Mouse (Mus musculus) mammary gland, adult 2 months (tissue): Measurements from ENCODE around the gene Pbp2. TPM values are rescaled to one million over a fixed set of nuclear protein-coding genes. Genes with fewer than 3 reads are reported as not detected.

ENCODE experiments used
- polyA plus RNA-seq: library from polyadenylated mRNA; depleted of rRNA; stranded (reverse); fragments of >200 nt; gene quantifications from 2 replicates; pipeline ENCODE4 v1.2.3, GENCODE M21; 2012; ENCODE audit warnings: low replicate concordance; rRNA removed

The Pbp2 gene
- polyA plus RNA-seq, result not detected in 2 replicates

DNA sequence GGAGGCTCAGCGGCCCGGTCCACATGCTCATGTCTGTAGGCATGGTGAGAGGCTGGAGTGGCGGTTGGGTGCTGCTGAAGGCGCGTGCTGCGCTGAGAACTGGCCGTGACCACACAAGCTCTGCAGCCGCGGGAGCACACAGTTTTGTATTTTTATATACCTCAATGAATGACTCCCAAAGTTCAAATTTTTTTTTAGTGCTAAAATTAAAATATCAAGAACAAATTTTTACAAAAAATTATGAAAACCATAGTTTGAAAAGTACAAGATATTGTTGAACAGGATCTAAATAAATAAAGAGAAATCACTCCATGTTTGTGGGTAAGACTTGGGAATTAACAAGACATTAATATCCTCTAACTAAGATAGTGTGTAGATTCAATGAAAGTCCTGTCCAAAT lies at the start of gene Pbp2:
Gene Pbp2, minus strand, starts transcription at position 101 of the 400 bp plus-strand sequence.

Other genes starting within 250 kb of the Pbp2 start
- 0.61 and 0.92 TPM in 2 replicates for gene Gprc5a, start 244.8 kb downstream of the Pbp2 start, polyA plus RNA-seq
- 0.42 and 0.45 TPM in 2 replicates for gene Gprc5d, start 192.1 kb downstream of the Pbp2 start, polyA plus RNA-seq
- 9.1 and 10.0 TPM in 2 replicates for gene Fam234b, start 112.4 kb downstream of the Pbp2 start, polyA plus RNA-seq
- gene Hebp1, start 112.4 kb downstream of the Pbp2 start, polyA plus RNA-seq, result 52.6 and 54.2 TPM in 2 replicates
- 0.42 and 0.62 TPM in 2 replicates for gene Gsg1, start 56.1 kb downstream of the Pbp2 start, polyA plus RNA-seq
- gene Emp1, start 52.1 kb upstream of the Pbp2 start, polyA plus RNA-seq, result 87.9 and 213 TPM in 2 replicates